Mouse (Mus musculus): ENCODE data around the gene Ier2. TPM values are rescaled to one million over a fixed set of nuclear protein-coding genes. Genes with fewer than 3 reads are reported as not detected.
"Not testable (repeated sequence)": the region's sequence is repeated elsewhere in the genome, so short reads cannot be mapped to it uniquely, and the experiment has no call there.

Gene Ier2
- total RNA-seq, 2 experiments from 2014 or later, result 23.2 to 47.1 TPM

- no peak for ATAC-seq (replicated peaks; ENCODE audit: low FRiP score, low TSS enrichment, poor library complexity, severe bottlenecking)
Measured at GRCm38 (mm10) chr8:84699861-84700322, 37.2 kb upstream of the Ier2 start.

GRCm38 (mm10) chr8:84698929-84699401 lies 36.3 kb upstream of the Ier2 start:
- ATAC-seq (replicated peaks; ENCODE audit: low FRiP score, low TSS enrichment, poor library complexity, severe bottlenecking), result no peak

GRCm38 (mm10) chr8:84698288-84698687 lies 35.6 kb upstream of the Ier2 start:
- no peak for ATAC-seq (replicated peaks; ENCODE audit: low FRiP score, low TSS enrichment, poor library complexity, severe bottlenecking)

GRCm38 (mm10) chr8:84697166-84698130 lies 34.8 kb upstream of the Ier2 start:
- 0 out of 2 replicates have a peak, but pooled peaks have one; percentile 20 for ATAC-seq (replicated peaks; ENCODE audit: low FRiP score, low TSS enrichment, poor library complexity, severe bottlenecking)

- ATAC-seq (replicated peaks; ENCODE audit: low FRiP score, low TSS enrichment, poor library complexity, severe bottlenecking), result no peak
Measured at GRCm38 (mm10) chr8:84695140-84695539, 32.5 kb upstream of the Ier2 start.

- no peak for ATAC-seq (replicated peaks; ENCODE audit: low FRiP score, low TSS enrichment, poor library complexity, severe bottlenecking)
Measured at GRCm38 (mm10) chr8:84693332-84693731, 30.7 kb upstream of the Ier2 start.

- peak; percentile 80 for ATAC-seq (replicated peaks; ENCODE audit: low FRiP score, low TSS enrichment, poor library complexity, severe bottlenecking)
Measured at GRCm38 (mm10) chr8:84689091-84689915, 26.7 kb upstream of the Ier2 start.

GRCm38 (mm10) chr8:84687705-84688100 lies 25.1 kb upstream of the Ier2 start, which contains the start of gene Nacc1:
TSS of gene Nacc1 (minus strand) at chr8:84687862.
- peak; percentile 71 for ATAC-seq (replicated peaks; ENCODE audit: low FRiP score, low TSS enrichment, poor library complexity, severe bottlenecking)

- ATAC-seq (replicated peaks; ENCODE audit: low FRiP score, low TSS enrichment, poor library complexity, severe bottlenecking), result no peak
Measured at GRCm38 (mm10) chr8:84687003-84687704, 24.5 kb upstream of the Ier2 start.

GRCm38 (mm10) chr8:84686191-84687002 lies 23.7 kb upstream of the Ier2 start, which contains the start of gene Trmt1:
TSS of gene Trmt1 (plus strand) at chr8:84686307.
- peak; percentile 24; the same call in 1 of the 2 replicates for ATAC-seq (replicated peaks; ENCODE audit: low FRiP score, low TSS enrichment, poor library complexity, severe bottlenecking)

- no peak for ATAC-seq (replicated peaks; ENCODE audit: low FRiP score, low TSS enrichment, poor library complexity, severe bottlenecking)
Measured at GRCm38 (mm10) chr8:84684537-84684936, 21.9 kb upstream of the Ier2 start.

GRCm38 (mm10) chr8:84682257-84682656 lies 19.6 kb upstream of the Ier2 start:
- ATAC-seq (replicated peaks; ENCODE audit: low FRiP score, low TSS enrichment, poor library complexity, severe bottlenecking), result no peak

- ATAC-seq (replicated peaks; ENCODE audit: low FRiP score, low TSS enrichment, poor library complexity, severe bottlenecking), result no peak
Measured at GRCm38 (mm10) chr8:84681476-84681875, 18.8 kb upstream of the Ier2 start.

- no peak for ATAC-seq (replicated peaks; ENCODE audit: low FRiP score, low TSS enrichment, poor library complexity, severe bottlenecking)
Measured at GRCm38 (mm10) chr8:84677305-84677704, 14.7 kb upstream of the Ier2 start.

- ATAC-seq (replicated peaks; ENCODE audit: low FRiP score, low TSS enrichment, poor library complexity, severe bottlenecking), result not testable (repeated sequence)
Measured at GRCm38 (mm10) chr8:84670295-84671006, 7.8 kb upstream of the Ier2 start.

- no peak for ATAC-seq (replicated peaks; ENCODE audit: low FRiP score, low TSS enrichment, poor library complexity, severe bottlenecking)
Measured at GRCm38 (mm10) chr8:84668731-84669485, 6.3 kb upstream of the Ier2 start.

- ATAC-seq (replicated peaks; ENCODE audit: low FRiP score, low TSS enrichment, poor library complexity, severe bottlenecking), result no peak
Measured at GRCm38 (mm10) chr8:84668081-84668480, 5.4 kb upstream of the Ier2 start.

Measured in megakaryocyte-erythroid progenitor cell, adult 5-6 weeks (primary cell).